Mouse (Mus musculus) kidney, adult 18-20 months (tissue): ENCODE measurements at regions not wholly inside any gene's neighbourhood (a gene's known extent, or its start where the extent isn't known, plus 50 kb on each side); places are given as distances from the start of the nearest gene placed in this dataset.
"Not testable (repeated sequence)": the region's sequence is repeated elsewhere in the genome, so short reads cannot be mapped to it uniquely, and the experiment has no call there.

Source experiments
- DNase-seq: peaks from one replicate; pipeline ENCODE4 v3.0.0; 2021

GRCm38 (mm10) chr9:51664353-51664752 is 100.8 kb upstream of the Arhgap20 start:
- DNase-seq, result no peak

- no peak for DNase-seq
These were observed 100.3 kb upstream of the Arhgap20 start for GRCm38 (mm10) chr9:51664876-51665275.

GRCm38 (mm10) chr9:51668976-51669375 is 96.2 kb upstream of the Arhgap20 start:
- not testable (repeated sequence) for DNase-seq

- DNase-seq, result no peak
These were observed 94.6 kb upstream of the Arhgap20 start for GRCm38 (mm10) chr9:51670531-51670930.

- DNase-seq, result no peak
These were observed 78.6 kb upstream of the Arhgap20 start for GRCm38 (mm10) chr9:51686536-51686935.

- no peak for DNase-seq
These were observed 50.8 kb upstream of the Arhgap20 start for GRCm38 (mm10) chr9:51714326-51714725.
